Mouse (Mus musculus) frontal cortex, postnatal 36 days (tissue): ENCODE data around the gene Mob1b.

Experiments
- DNase-seq, 2 experiments: peaks; one replicate each; pipeline ENCODE4 v3.0.0; 2022; ENCODE audit warnings: low spot score in 2 of 2

Gene Mob1b

DNA sequence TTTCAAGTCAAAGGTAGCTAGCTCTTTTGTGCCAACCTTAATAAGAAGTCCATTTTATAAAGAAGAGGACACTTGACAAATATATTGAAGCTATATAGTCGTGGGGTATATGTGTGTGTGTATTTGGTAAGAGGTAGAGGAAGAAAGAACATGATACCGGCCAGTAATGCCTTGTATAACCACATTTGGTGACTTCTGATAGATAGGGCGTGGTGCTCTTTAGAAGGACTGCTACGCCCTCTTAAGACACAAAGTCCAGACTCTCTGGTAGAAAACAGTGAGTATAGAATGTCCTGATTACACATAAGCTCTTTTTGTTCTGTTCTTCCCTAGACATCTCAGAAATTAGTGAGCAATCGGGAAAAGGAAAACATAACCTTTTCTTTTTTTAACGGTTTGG, 47.5 kb downstream of the Mob1b start:
- DNase-seq = no peak

DNA sequence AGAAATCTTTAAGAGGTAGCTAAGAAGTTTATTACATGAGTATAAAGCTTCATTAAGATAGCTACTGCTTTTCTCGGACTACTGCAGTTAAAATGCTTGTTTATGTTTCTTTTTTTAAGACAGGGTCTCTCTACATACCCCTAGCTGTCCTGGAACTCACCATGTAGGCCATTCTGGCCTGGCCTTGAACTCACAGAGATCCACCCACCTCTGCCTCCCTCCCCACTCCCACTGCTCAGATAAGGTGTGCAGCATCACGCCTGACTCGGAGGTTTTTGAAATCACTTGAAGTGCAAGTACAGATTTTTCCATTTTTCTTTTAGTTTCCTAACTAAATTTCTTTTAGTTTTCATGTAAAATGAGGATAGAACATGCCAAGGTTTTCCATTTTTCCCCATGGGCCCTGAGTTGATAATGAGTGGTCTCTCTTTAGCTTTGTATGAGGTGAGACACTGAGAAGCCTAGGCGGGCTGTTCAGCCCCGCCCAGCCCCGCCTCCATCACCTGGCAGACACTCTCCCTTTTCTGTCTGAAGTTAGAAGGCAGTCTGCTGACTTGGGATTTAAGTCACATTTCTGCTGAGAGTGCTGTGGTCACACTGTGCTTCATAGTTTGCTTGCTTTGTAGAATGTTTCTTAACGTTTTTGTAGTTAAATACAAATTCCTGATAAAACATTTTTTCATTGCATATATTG, 61.6 kb downstream of the Mob1b start:
- no peak for DNase-seq

DNA sequence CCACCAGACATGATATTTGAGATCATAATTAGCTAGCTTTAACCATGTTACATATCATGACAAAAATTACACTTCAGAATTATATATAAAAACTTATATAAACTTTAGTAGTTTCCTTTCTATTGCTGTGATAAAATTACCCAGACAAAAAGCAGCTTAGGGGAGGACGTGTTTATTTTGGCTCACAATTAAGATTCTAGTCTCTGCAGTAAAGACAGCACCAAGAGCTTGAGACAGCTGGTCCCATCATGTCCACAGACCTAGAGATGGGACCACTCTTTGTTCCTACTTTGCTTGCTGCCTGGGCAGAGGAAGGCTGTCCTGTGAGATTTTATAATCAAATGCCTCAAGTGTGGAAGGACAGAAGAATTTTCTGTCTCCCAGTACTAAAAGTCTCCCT, 64.4 kb downstream of the Mob1b start:
- no peak for DNase-seq

DNA sequence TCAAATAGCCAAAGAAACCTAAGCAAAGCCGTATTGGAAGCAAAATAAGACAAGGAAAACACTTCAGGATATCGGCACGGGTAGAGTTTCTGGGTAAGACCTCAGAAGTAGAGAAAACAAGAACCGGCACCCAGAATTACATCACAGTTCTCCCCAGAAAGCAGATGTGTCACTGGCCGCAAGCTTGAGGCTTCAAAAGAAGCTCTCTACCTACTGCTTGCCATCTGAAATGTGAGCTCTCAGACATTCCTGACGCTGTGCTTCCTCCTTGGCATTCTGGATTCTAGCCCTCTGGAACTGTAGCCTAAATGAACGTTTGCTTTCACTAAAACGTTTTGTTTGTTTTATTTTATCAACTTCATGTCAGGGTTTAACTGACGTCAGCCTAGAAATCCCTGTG, 70.0 kb downstream of the Mob1b start:
- peak in 1 of 2 experiments; percentile 12 for DNase-seq

DNA sequence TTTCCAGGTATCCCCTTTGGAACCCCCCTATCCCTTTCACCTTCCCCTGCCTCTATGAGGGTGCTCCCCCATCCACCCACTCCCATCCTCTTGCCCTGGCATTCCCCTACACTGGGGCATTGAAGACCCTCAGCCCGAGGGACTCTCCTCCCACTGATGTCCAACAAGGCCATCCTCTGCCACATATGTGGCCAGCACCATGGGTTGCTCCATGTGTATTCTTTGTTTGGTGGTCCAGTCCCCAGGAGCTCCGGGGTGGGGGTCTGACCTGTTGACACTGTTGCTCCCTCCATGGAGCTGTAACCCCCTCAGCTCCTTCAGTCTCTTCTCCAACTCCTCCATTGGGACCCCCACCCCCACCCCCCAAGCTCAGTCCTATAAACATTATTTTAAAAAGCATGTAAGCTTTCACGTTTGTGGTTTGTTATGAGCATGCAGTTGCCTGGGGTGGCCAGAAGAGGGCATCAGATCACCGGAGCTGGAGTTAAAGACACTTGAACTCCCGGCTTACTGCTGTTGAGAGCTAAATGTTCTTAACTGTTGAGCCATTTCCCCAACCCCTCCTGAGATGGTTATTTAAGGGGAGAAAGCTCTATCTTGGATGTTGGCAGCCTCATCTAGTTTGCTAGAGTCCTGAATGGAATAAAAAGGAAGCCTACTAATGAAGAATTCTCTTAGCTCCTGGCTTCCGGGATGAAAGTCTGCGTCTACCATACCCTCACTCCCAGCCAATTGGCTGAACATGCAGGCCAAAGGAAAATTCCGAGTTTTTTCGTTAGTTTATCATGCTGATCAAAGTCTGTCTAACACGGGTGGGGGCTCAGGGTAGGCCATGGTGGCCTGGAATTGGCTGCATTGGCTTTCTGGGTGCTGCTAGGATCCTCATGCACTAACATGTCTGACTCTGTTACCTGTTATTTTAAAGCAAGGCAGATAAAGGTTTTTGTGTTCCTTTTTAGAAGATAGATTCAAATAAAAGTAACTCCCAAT, 70.9 kb downstream of the Mob1b start:
- DNase-seq = peak; percentile 40 to 47

DNA sequence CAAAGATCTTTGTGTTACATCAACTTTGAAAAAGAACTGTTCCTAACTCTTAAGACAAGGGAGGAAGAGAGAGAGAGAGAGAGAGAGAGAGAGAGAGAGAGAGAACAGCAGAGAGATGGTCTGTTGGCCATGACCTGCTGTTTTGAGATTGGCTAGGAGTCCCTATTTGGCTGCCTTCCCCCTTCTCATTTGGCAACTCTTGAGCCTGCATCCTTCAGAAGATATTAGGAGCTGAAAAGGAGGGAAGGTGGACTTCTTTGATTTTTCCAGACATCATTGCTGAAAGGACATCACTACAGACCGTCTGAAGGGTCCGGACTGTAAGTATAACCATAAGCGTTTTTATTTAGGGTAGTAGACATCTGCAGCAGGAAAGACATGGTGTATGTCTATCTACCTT, 73.0 kb downstream of the Mob1b start:
- DNase-seq = no peak

DNA sequence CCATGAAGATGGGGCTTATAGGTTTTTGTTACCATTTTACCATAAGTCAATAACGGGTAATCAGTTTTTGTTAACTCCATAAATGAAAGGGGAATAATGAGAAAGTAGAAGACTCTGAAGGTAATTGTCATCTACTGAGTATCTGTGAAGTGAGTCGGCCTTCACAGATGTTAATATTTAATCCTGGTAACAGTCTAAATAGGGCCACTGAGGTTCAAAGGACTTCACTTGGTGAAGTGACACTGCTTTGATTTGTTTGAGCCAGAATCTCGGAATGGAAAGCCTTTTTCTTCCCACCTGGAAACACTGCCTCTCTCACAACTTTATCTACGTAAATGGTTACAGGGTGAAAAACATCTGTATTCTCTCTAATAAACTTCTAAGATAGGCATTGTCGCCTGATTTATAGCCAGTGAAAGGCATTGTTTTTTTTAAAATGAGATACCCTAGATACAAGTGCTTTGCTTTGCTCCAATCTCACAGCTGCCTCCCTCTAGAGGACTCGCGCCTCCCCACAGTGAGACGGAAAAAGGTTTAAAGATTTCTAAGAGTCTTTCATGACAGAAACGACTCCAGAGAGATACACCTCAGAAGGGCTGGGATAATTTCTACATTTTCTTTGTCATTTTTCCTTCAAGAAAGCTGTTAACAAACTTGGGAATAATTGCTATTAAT, 75.4 kb downstream of the Mob1b start:
- DNase-seq = no peak

DNA sequence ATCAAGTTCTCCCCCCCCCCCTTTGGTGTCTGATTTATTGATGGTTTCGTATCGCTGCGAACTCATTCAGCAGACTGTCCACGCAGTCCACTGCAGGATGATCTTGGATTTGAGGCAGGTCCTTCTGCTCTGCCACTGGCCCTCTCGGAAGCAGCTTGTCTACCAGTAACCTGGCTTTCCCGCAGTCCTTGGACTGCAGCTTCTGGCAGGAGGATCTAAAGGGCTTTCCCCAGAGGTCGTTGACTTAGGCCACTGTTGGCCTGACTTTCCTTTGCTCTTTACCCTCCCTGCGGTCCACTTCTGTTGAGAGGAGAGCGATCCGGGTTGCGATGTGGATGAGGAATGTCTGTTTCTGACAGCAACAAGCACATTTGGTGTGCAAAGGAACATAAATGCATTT, 75.9 kb downstream of the Mob1b start:
- DNase-seq = no peak

DNA sequence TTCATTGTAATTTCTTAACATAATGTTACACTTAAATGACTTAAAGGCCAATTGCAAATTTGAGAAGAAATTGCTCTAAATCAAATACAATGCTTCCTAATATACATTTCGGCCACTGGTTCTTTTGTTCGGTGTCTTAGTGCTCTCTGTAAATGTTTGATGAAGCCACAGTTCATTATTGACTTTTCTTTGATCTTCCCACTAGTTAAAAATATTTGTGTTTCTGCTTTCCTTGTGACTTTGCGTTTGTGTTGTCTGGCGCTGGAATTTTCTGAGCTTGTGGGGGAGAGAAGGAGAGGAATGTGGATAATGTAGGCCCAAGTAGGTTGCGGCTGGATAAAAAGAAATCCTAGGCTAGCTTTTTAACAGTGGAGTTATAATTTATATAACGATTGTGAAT, 76.5 kb downstream of the Mob1b start:
- no peak for DNase-seq

DNA sequence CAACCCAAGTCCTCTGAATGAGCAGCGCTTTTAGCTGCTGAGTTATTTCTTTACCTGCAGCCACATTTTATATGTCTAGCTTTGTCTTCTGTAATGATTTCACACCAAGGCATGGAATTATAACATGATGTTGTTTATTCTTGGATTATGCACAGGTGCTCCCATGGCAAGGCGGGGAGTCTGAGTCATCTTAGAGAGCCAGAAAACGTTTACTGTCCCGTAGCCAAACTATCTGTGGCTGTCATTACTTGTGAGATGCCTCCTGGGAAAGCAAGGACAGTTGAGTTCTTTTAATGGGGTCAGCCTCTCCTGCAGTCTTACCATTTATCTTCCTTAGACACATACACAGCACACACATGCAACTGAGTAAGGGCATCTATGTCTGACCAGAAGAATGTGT, 85.0 kb downstream of the Mob1b start:
- DNase-seq = no peak

DNA sequence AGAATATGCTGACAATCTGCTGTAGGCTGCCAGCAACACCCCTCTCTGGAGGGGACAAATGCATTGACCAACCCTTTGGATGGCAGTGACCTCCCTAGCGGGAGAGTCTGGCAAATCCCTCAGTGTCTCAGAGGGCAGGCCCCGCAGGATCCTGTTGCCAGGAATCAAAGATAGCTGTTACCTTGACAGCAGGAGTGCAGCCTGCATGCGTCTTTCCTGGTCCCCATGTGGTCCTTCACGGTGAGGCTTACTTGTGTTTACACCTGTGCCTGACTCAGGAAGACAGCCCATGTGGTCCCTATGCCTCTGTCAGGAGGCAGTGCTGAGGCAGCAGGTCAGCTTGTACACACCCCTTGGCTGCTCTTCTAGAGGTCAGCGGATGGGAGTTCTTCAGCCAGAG, 85.6 kb downstream of the Mob1b start:
- no peak for DNase-seq

DNA sequence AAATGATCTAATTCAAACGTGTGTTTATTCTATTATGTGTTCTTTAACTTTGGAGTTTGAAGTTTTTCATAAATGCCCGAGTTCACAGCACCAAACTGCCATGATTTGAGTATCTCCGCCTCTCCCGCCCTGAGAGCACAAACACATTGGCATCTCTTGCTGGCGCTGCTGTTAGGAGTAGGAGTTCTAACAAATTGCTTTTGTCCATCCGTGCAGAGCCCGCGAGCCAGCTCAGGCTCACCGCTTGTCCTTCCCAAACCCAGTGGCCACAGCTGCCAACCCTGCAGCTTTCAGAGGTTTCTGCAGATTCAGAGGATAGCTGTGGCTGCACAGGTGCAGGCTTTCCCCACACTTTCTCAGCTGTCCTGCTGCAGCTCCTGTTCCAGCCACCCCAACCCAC, 86.7 kb downstream of the Mob1b start:
- no peak for DNase-seq

DNA sequence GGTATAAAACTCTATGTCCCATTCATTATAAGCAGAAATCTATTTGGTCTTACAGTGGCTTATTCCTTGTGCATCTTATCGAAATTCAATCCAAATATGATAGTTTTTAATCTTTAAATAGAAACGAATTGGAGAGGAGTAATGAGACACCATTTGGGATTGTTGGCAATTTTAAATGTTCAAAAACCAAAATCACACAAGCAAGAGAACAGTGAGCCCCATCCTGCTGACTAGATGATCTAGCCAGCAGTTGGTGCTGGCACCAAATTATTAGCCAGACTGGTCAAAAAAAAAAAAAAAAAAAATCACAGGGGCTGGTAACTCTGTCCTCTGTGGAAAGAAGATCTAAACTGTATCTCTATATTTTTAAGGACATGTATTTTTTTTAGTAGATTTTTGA, 92.5 kb downstream of the Mob1b start:
- DNase-seq = no peak
